Mouse (Mus musculus): ENCODE data around the gene Enc1. TPM values are rescaled to one million over a fixed set of nuclear protein-coding genes. Genes with fewer than 3 reads are reported as not detected.
A peak's percentile ranks its signal among the peaks of the same experiment; 100 is the strongest.

Gene Enc1
- total RNA-seq, 1 experiment: 73.6 TPM

GRCm38 (mm10) chr13:97296757-97297156 is 55.9 kb downstream of the Enc1 start:
- in situ Hi-C loops (cut with MboI; ENCODE audit: low sequenced_read_pairs in 2 of 2, unreplicated experiment in 2 of 2): no loop called here
- Histone ChIP-seq H3K4me3 (ENCODE audit: insufficient read depth in 1 of 2, low read depth in 1 of 2, low read length in 2 of 2, poor library complexity in 1 of 2, severe bottlenecking in 1 of 2) (peak overlapping the region; percentile 31 to 50), H3K36me3 (ENCODE audit: control insufficient read depth, insufficient read depth, low read length, poor library complexity, severe bottlenecking) (no peaks in the 10 kb centered on the region), H3K4me1 (ENCODE audit: control insufficient read depth in 2 of 2, insufficient read depth in 2 of 2, low read length in 2 of 2, poor library complexity in 1 of 2) (peaks cover 19 to 23% of the 10 kb centered on the region in 2 experiments), H3K27ac (ENCODE audit: insufficient read depth, low read depth, low read length, poor library complexity, severe bottlenecking) (peak overlapping the region; percentile 88; the same call in 1 of the 2 replicates), H3K9ac (ENCODE audit: insufficient read depth, low read depth, low read length, poor library complexity, severe bottlenecking) (peak overlapping the region; percentile 47; the same call in 1 of the 2 replicates), H3K9me3 (ENCODE audit: control insufficient read depth, insufficient read depth, low read depth, low read length) (no peaks in the 10 kb centered on the region)
- TF ChIP-seq ZC3H11A (IDR thresholded peaks at IDR 0.05; ENCODE audit: borderline replicate concordance, low read depth, low read length) (no peak), HCFC1 (IDR thresholded peaks at IDR 0.05; ENCODE audit: borderline replicate concordance, insufficient read depth, low read length) (no peak)
- no peak for DNase-seq (ENCODE audit: low read depth, low spot score)

GRCm38 (mm10) chr13:97297418-97298050 is 56.6 kb downstream of the Enc1 start:
- Histone ChIP-seq H3K9me3 (ENCODE audit: control insufficient read depth, insufficient read depth, low read depth, low read length) (no peaks in the 10 kb centered on the region), H3K4me1 (ENCODE audit: control insufficient read depth in 2 of 2, insufficient read depth in 2 of 2, low read length in 2 of 2, poor library complexity in 1 of 2) (peaks cover 19 to 20% of the 10 kb centered on the region in 2 experiments), H3K27ac (ENCODE audit: insufficient read depth, low read depth, low read length, poor library complexity, severe bottlenecking) (peak overlapping the region; percentile 88; the same call in 1 of the 2 replicates), H3K36me3 (ENCODE audit: control insufficient read depth, insufficient read depth, low read length, poor library complexity, severe bottlenecking) (no peaks in the 10 kb centered on the region), H3K4me3 (ENCODE audit: insufficient read depth in 1 of 2, low read depth in 1 of 2, low read length in 2 of 2, poor library complexity in 1 of 2, severe bottlenecking in 1 of 2) (peak overlapping the region; percentile 31 to 50), H3K9ac (ENCODE audit: insufficient read depth, low read depth, low read length, poor library complexity, severe bottlenecking) (peak overlapping the region; percentile 53)
- TF ChIP-seq MAFK (IDR thresholded peaks at IDR 0.05; ENCODE audit: insufficient read depth, low read depth, low read length) (no peak), CHD2 (IDR thresholded peaks at IDR 0.05; ENCODE audit: low read depth, low read length) (no peak), ZC3H11A (IDR thresholded peaks at IDR 0.05; ENCODE audit: borderline replicate concordance, low read depth, low read length) (no peak), HCFC1 (IDR thresholded peaks at IDR 0.05; ENCODE audit: borderline replicate concordance, insufficient read depth, low read length) (no peak), ZNF384 (IDR thresholded peaks at IDR 0.05; ENCODE audit: low read depth, low read length) (no peak)
- no peak for DNase-seq (ENCODE audit: low read depth, low spot score)
- in situ Hi-C loops (cut with MboI; ENCODE audit: low sequenced_read_pairs in 2 of 2, unreplicated experiment in 2 of 2): no loop called here

GRCm38 (mm10) chr13:97298896-97299295 is 58.0 kb downstream of the Enc1 start:
- H3K4me3 ChIP-seq (ENCODE audit: insufficient read depth in 1 of 2, low read depth in 1 of 2, low read length in 2 of 2, poor library complexity in 1 of 2, severe bottlenecking in 1 of 2): no peak overlapping the region

DNA sequence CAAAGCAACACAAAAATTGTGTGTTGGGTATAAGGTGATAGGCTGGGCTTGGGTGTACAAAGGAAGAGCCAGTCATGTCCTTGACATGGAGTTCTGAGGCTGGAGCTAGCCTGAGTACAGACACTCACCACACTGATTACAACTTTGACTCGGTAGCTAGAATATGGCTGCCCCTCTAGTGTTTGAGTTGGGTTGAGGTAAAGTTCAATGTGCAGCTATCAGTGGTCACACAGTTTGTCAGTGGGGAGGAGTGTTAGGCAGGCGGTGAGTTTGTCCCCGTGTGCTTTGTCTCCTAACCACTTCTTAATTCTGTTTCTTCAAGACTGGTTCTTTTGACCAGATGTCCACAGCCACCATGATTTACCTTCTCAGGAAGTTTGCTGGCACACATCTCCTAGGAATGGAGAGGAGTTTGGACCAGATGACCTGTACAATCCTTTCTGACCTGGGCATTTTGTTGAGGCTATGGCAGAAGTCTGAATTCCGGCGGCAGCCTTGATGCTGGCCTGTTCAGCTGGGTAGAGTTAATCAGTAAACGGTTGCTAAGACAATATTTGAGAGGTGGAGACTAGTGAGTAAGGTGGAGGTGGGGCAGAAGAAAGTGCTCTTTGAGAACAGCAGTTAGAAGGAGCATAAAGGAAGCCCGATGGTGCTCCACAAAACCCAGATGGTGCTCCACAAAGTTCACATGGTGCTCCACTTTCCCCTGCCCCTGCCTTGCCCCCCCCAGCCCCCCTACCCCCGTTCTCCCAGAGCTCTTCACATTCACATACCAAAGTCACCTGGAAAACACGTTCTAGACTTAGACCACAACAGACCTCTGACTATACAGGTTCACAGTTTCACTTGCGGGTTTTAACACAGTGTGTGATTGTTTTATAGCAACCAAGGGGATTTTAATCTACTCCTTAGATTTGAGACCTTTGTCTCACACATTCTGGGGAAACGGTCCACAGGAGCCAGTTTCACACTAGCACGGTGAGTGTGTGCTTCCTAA is 59.3 kb downstream of the Enc1 start:
- TF ChIP-seq CHD2 (IDR thresholded peaks at IDR 0.05; ENCODE audit: low read depth, low read length) (no peak), MAFK (IDR thresholded peaks at IDR 0.05; ENCODE audit: insufficient read depth, low read depth, low read length) (no peak), HCFC1 (IDR thresholded peaks at IDR 0.05; ENCODE audit: borderline replicate concordance, insufficient read depth, low read length) (no peak), ZC3H11A (IDR thresholded peaks at IDR 0.05; ENCODE audit: borderline replicate concordance, low read depth, low read length) (no peak), ZNF384 (IDR thresholded peaks at IDR 0.05; ENCODE audit: low read depth, low read length) (no peak)
- Histone ChIP-seq H3K9me3 (ENCODE audit: control insufficient read depth, insufficient read depth, low read depth, low read length) (no peaks in the 10 kb centered on the region), H3K36me3 (ENCODE audit: control insufficient read depth, insufficient read depth, low read length, poor library complexity, severe bottlenecking) (no peaks in the 10 kb centered on the region), H3K9ac (ENCODE audit: insufficient read depth, low read depth, low read length, poor library complexity, severe bottlenecking) (no peak overlapping the region), H3K27ac (ENCODE audit: insufficient read depth, low read depth, low read length, poor library complexity, severe bottlenecking) (no peak overlapping the region), H3K4me3 (ENCODE audit: insufficient read depth in 1 of 2, low read depth in 1 of 2, low read length in 2 of 2, poor library complexity in 1 of 2, severe bottlenecking in 1 of 2) (no peak overlapping the region), H3K4me1 (ENCODE audit: control insufficient read depth in 2 of 2, insufficient read depth in 2 of 2, low read length in 2 of 2, poor library complexity in 1 of 2) (peaks cover 7 to 10% of the 10 kb centered on the region in 2 experiments; a peak in 2 of 4 replicates)
- DNase-seq (ENCODE audit: low read depth, low spot score): no peak
- in situ Hi-C loops (cut with MboI; ENCODE audit: low sequenced_read_pairs in 2 of 2, unreplicated experiment in 2 of 2): no loop called here

More at GRCm38 (mm10) chr13:97298896-97299295, 58.0 kb downstream of the Enc1 start:
- H3K27ac ChIP-seq (ENCODE audit: insufficient read depth, low read depth, low read length, poor library complexity, severe bottlenecking): no peak overlapping the region
- TF ChIP-seq HCFC1 (IDR thresholded peaks at IDR 0.05; ENCODE audit: borderline replicate concordance, insufficient read depth, low read length): no peak
- no peak for TF ChIP-seq ZNF384 (IDR thresholded peaks at IDR 0.05; ENCODE audit: low read depth, low read length)
- no peak for TF ChIP-seq MAFK (IDR thresholded peaks at IDR 0.05; ENCODE audit: insufficient read depth, low read depth, low read length)
- no peak overlapping the region for H3K9ac ChIP-seq (ENCODE audit: insufficient read depth, low read depth, low read length, poor library complexity, severe bottlenecking)
- H3K36me3 ChIP-seq (ENCODE audit: control insufficient read depth, insufficient read depth, low read length, poor library complexity, severe bottlenecking): no peaks in the 10 kb centered on the region
- peaks cover 12 to 18% of the 10 kb centered on the region in 2 experiments; a peak in 3 of 4 replicates for H3K4me1 ChIP-seq (ENCODE audit: control insufficient read depth in 2 of 2, insufficient read depth in 2 of 2, low read length in 2 of 2, poor library complexity in 1 of 2)
- no peaks in the 10 kb centered on the region for H3K9me3 ChIP-seq (ENCODE audit: control insufficient read depth, insufficient read depth, low read depth, low read length)
- in situ Hi-C loops (cut with MboI; ENCODE audit: low sequenced_read_pairs in 2 of 2, unreplicated experiment in 2 of 2): no loop called here
- no peak for DNase-seq (ENCODE audit: low read depth, low spot score)

Other genes starting within 250 kb of the Enc1 start
- not detected in 2 replicates for gene 1700029F12Rik, start 206.7 kb upstream of the Enc1 start, total RNA-seq (2012; rRNA removed)
- gene Fam169a, start 173.8 kb upstream of the Enc1 start, total RNA-seq (2012; rRNA removed): 63.4 and 67.2 TPM in 2 replicates
- 6.7 and 8.4 TPM in 2 replicates for gene Gm6169, start 141.9 kb upstream of the Enc1 start, total RNA-seq (2012; rRNA removed)
- gene Gfm2, start 103.2 kb upstream of the Enc1 start, total RNA-seq (2012; rRNA removed): 70.6 and 100 TPM in 2 replicates
- gene Nsa2, start 103.2 kb upstream of the Enc1 start, total RNA-seq (2012; rRNA removed): 98.3 and 116 TPM in 2 replicates
- gene Hexb, start 42.7 kb upstream of the Enc1 start, total RNA-seq (2012; rRNA removed): 82.5 and 144 TPM in 2 replicates

Data from ES-E14 (cell line).